Mouse (Mus musculus) hindlimb bud, embryonic 11.5 days (tissue): ENCODE results near the gene Armt1.
"Not testable (repeated sequence)": the region's sequence is repeated elsewhere in the genome, so short reads cannot be mapped to it uniquely, and the experiment has no call there.

ENCODE experiments used
- DNase-seq: peaks from one replicate; pipeline ENCODE4 v3.0.0-alpha.2; 2012; ENCODE audit warnings: low read depth, low spot score; ENCODE audit errors: extremely low spot score

The Armt1 gene

GRCm38 (mm10) chr10:4432996-4433755, 909 bp downstream of the Armt1 start:
- peak; percentile 16 for DNase-seq

GRCm38 (mm10) chr10:4433871-4434270, 1.6 kb downstream of the Armt1 start:
- DNase-seq: not testable (repeated sequence)

GRCm38 (mm10) chr10:4435416-4435815, 3.1 kb downstream of the Armt1 start:
- no peak for DNase-seq

- DNase-seq: no peak
Observed at GRCm38 (mm10) chr10:4456409-4456808, 24.1 kb downstream of the Armt1 start.

GRCm38 (mm10) chr10:4460201-4460600, 27.9 kb downstream of the Armt1 start:
- DNase-seq: no peak

GRCm38 (mm10) chr10:4465799-4466198, 33.5 kb downstream of the Armt1 start:
- no peak for DNase-seq

- DNase-seq: no peak
Observed at GRCm38 (mm10) chr10:4469406-4469805, 37.1 kb downstream of the Armt1 start.

GRCm38 (mm10) chr10:4473591-4473993, 41.3 kb downstream of the Armt1 start:
- no peak for DNase-seq

GRCm38 (mm10) chr10:4475431-4475830, 43.2 kb downstream of the Armt1 start:
- DNase-seq: no peak

GRCm38 (mm10) chr10:4476604-4477003, 44.3 kb downstream of the Armt1 start:
- DNase-seq: no peak

- DNase-seq: no peak
Observed at GRCm38 (mm10) chr10:4480929-4481328, 48.7 kb downstream of the Armt1 start.

- DNase-seq: no peak
Observed at GRCm38 (mm10) chr10:4481695-4482094, 49.4 kb downstream of the Armt1 start.

- no peak for DNase-seq
Observed at GRCm38 (mm10) chr10:4482355-4482754, 50.1 kb downstream of the Armt1 start, which contains the start of gene Ccdc170. Gene Ccdc170, plus strand, starts transcription at chr10:4482502.

GRCm38 (mm10) chr10:4483848-4484247, 51.6 kb downstream of the Armt1 start:
- DNase-seq: no peak

GRCm38 (mm10) chr10:4484986-4485385, 52.7 kb downstream of the Armt1 start:
- DNase-seq: no peak

- DNase-seq: no peak
Observed at GRCm38 (mm10) chr10:4489865-4490264, 57.6 kb downstream of the Armt1 start.

- DNase-seq: no peak
Observed at GRCm38 (mm10) chr10:4491281-4491680, 59.0 kb downstream of the Armt1 start.

- DNase-seq: no peak
Observed at GRCm38 (mm10) chr10:4492045-4492444, 59.8 kb downstream of the Armt1 start.

GRCm38 (mm10) chr10:4492909-4493308, 60.6 kb downstream of the Armt1 start:
- DNase-seq: no peak

GRCm38 (mm10) chr10:4503251-4503650, 71.0 kb downstream of the Armt1 start:
- DNase-seq: no peak
